Mouse (Mus musculus) midbrain, postnatal 0 days (tissue): ENCODE results near the gene Gm20388. TPM values are rescaled to one million over a fixed set of nuclear protein-coding genes. Genes with fewer than 3 reads are reported as not detected.

Experiments
- ATAC-seq: fragments of 200-750 bp; cut with Nextera tagmentation; 2 replicates; pipeline ENCODE4 v1.8.0; 2017; ENCODE audit warnings: moderate number of reproducible peaks, mild to moderate bottlenecking, moderate TSS enrichment, moderate library complexity; ENCODE audit not compliant: low FRiP score
- DNase-seq: peaks from one replicate; pipeline ENCODE4 v3.0.0-alpha.2; 2015; ENCODE audit warnings: low spot score
- H3K27ac ChIP-seq: fragments of 300-500 bp; sonication (generic); 2 replicates; pipeline ENCODE4 v1.5.1; 2014; ENCODE audit warnings: low read depth, mild to moderate bottlenecking, low read length, mixed read lengths
- H3K27me3 ChIP-seq: fragments of 300-500 bp; sonication (generic); 2 replicates; pipeline ENCODE4 v1.6.1; 2014; ENCODE audit warnings: low read length, control low read depth, mixed read lengths; ENCODE audit not compliant: insufficient read depth
- H3K36me3 ChIP-seq: fragments of 300-500 bp; sonication (generic); 2 replicates; pipeline ENCODE4 v1.6.1; 2014; ENCODE audit warnings: low read length, control low read depth, mixed read lengths; ENCODE audit not compliant: insufficient read depth
- H3K4me1 ChIP-seq: fragments of 300-500 bp; sonication (generic); 2 replicates; pipeline ENCODE4 v1.6.1; 2014; ENCODE audit warnings: mild to moderate bottlenecking, control low read depth, antibody characterized with exemption, low read length, mixed read lengths; ENCODE audit not compliant: insufficient read depth
- H3K4me2 ChIP-seq: fragments of 300-500 bp; sonication (generic); 2 replicates; pipeline ENCODE4 v1.6.1; 2014; ENCODE audit warnings: low read depth, mild to moderate bottlenecking, low read length, mixed read lengths; ENCODE audit not compliant: poor library complexity, severe bottlenecking
- H3K4me3 ChIP-seq: fragments of 300-500 bp; sonication (generic); 2 replicates; pipeline ENCODE4 v1.5.1; 2014; ENCODE audit warnings: low read depth, mild to moderate bottlenecking, low read length, moderate library complexity
- H3K9ac ChIP-seq: fragments of 300-500 bp; sonication (generic); replicated peaks from 2 replicates; pipeline ENCODE4 v1.6.1; 2014; ENCODE audit warnings: mild to moderate bottlenecking, low read length, moderate library complexity, mixed read lengths; ENCODE audit not compliant: poor library complexity, severe bottlenecking
- H3K9me3 ChIP-seq: fragments of 300-500 bp; sonication (generic); 2 replicates; pipeline ENCODE4 v1.6.1; 2016; ENCODE audit warnings: low read length, control low read depth
- CTCF ChIP-seq: IDR thresholded peaks from 2 replicates; pipeline ENCODE4 v1.5.1; 2016; ENCODE audit warnings: antibody characterized with exemption, mild to moderate bottlenecking
- WGBS: fragments of 180-500 bp; shearing (Covaris S2); extraction: QIAGEN DNeasy Blood & Tissue Kit; methylation state at CpG from one replicate; pipeline ENCODE4 v1.1.7; 2014; 5-methylcytosine and 5-hydroxymethylcytosine counted together
- polyA plus RNA-seq: library from polyadenylated mRNA; unstranded; fragments of >200 nt; fragmentation: Nextera tagmentation; extraction: Ambion mirVana; gene quantifications from 2 replicates; pipeline ENCODE4 v1.2.1, GENCODE M21; 2015
- total RNA-seq: library from RNA; depleted of rRNA; stranded (reverse); fragments of >200 nt; gene quantifications from 2 replicates; pipeline ENCODE4 v1.2.3, GENCODE M21; 2014

Gene Gm20388
- total and polyA plus RNA-seq, 2 experiments from 2014 or later, result 74.2 TPM; not detected in 1

DNA sequence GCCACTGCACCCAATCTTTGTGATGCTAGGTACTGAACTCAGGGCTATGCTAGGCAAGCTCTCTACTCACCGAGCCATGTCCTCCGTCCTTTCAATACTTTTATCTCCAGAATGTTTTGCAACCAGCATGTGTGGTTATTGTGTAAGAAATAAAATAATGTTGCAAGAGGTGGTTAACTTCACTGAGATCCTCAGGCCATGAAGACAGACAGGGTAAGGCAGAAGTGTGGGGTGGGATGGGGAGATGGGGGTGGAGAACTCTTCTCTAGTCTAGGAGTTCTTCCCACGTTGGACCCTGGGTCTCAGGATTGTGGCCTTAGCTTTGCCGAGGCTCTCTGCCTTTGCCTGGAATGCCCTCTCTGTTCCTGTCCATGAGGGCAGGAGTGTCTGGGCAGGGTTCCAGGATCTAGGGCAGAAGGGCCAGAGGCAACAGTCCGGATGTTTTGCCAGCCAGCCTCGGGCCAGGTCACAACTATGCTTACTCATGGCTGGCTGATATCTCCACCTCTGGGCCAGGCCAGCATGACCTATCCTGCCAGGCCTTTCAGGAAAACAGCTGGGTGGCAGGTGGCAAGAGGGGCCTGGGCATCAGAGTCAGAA, 1785.0 kb downstream of the Gm20388 start:
- Histone ChIP-seq H3K27ac (no peak overlapping the region), H3K4me1 (peaks cover 13% of the 10 kb centered on the region; the same call in 1 of the 2 replicates), H3K4me3 (no peak overlapping the region), H3K4me2 (no peak overlapping the region), H3K36me3 (no peaks in the 10 kb centered on the region), H3K9ac (no peak overlapping the region), H3K27me3 (no peaks in the 10 kb centered on the region), H3K9me3 (no peaks in the 10 kb centered on the region)
- ATAC-seq (no peak), DNase-seq (no peak)
- TF ChIP-seq CTCF, result no peak
- WGBS, result 80% methylated on average over 6 of the region's 6 CpGs

DNA sequence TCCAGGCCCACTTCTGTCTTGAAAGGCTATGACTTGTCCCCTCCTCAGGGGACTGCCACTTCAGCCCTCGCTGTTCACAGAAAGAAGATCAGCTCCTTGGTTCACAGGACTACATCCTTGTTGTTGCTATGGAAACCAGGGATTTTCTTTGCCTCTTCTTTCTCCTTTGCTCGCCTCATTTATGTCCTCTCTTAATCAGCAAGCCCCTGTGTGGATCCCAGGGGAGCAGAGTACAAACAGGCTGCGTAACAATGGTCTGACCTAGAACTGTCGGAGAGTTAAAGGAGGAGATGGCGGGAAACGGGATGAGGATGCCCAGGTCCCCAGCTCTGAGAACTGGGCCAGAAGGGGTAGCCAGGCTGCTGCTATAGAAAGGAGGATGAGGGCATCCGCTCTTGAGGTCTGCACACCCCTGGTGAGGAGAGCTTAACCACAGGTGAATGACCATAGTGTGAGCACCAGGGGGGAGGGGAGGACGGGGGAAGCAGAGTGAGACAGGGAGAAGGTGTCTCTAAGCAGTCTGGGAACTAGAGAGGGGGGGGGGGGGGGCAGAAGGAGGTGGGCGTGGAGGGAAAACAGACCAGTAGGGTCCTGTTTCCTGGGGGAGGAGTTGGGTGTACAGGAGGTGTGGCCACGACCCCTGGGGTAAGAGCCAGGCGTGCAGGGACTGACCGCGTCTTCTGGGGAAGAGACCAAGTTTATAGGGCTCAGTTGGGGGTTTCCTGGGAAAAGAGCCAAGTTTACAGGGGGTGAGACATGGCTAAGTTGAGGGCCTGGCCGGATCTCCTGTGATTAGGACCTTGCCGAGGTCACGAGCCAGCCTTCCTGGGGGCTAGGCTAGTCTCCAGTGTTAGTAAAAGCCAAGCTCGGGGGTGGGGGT, 1787.3 kb downstream of the Gm20388 start:
- H3K4me3 ChIP-seq, result peak overlapping the region; percentile 13; the same call in 1 of the 2 replicates
- peaks cover 13% of the 10 kb centered on the region; the same call in 1 of the 2 replicates for H3K4me1 ChIP-seq
- H3K9ac ChIP-seq, result peak overlapping the region; percentile 48
- H3K4me2 ChIP-seq, result peak overlapping the region; percentile 42
- TF ChIP-seq CTCF, result no peak
- 2% methylated on average over 14 of the region's 17 CpGs for WGBS
- no peaks in the 10 kb centered on the region for H3K36me3 ChIP-seq
- ATAC-seq (peak; percentile 62; the same call in 1 of the 2 replicates), DNase-seq (peak; percentile 80)
- no peaks in the 10 kb centered on the region for H3K27me3 ChIP-seq
- H3K27ac ChIP-seq, result peak overlapping the region; percentile 83
- no peaks in the 10 kb centered on the region for H3K9me3 ChIP-seq

DNA sequence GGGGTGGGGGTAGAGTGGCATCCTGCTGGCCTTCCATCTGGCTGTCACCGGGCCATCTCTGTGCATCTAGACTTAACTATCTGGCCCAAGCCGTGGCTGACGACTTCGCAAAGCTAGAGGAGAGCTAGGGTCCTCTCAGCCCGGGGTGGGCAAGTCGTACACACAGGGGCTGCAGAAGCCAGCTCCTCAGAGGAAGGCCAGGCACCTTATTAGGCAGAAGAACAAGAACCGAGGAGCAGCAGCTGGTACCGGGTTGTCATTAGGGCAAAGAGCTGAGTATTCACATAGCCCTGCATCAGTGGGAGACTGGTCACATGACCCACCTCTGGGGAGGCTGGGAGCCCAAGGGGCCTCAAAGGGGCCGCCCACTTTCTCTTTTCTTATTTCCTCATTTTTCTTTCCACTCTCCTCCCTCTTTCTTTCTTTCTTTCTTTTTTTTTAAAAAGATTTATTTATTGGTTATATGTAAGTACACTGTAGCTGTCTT, 1788.0 kb downstream of the Gm20388 start:
- no peak for ATAC-seq
- no peaks in the 10 kb centered on the region for H3K36me3 ChIP-seq
- H3K4me2 ChIP-seq, result peak overlapping the region; percentile 42
- no peak for TF ChIP-seq CTCF
- 9% methylated on average over 9 of the region's 9 CpGs for WGBS
- peaks cover 13% of the 10 kb centered on the region; the same call in 1 of the 2 replicates for H3K4me1 ChIP-seq
- H3K9me3 ChIP-seq, result no peaks in the 10 kb centered on the region
- peak overlapping the region; percentile 13; the same call in 1 of the 2 replicates for H3K4me3 ChIP-seq
- H3K27me3 ChIP-seq, result no peaks in the 10 kb centered on the region
- peak overlapping the region; percentile 83 for H3K27ac ChIP-seq
- H3K9ac ChIP-seq, result peak overlapping the region; percentile 48
- peak; percentile 16 for DNase-seq

DNA sequence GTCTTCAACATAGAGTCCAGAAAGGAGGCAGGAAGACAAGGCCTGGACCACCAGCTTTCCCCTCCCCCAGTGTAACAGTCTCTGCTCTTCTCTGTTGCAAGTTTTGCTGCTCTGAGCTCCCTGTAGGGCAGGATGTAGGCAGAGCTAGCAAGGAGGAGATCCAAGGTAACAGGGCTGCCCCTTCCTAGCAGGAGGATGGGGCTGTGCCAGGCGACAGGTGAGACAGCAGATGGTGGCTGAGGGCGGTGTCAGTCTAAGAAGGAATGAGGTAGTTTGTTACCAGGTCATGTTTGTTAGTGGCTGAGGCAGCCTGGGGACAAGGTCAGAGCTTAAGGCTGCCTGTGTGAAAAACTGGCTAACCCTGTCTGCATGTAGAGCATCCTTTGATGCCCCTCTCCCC, 1789.3 kb downstream of the Gm20388 start:
- ATAC-seq, result no peak
- Histone ChIP-seq H3K4me2 (no peak overlapping the region), H3K27ac (no peak overlapping the region), H3K4me1 (peaks cover 13% of the 10 kb centered on the region; the same call in 1 of the 2 replicates), H3K27me3 (no peaks in the 10 kb centered on the region), H3K36me3 (no peaks in the 10 kb centered on the region), H3K4me3 (no peak overlapping the region), H3K9me3 (no peaks in the 10 kb centered on the region), H3K9ac (no peak overlapping the region)
- no peak for TF ChIP-seq CTCF
- 100% methylated on average over 2 of the region's 2 CpGs for WGBS
- DNase-seq, result no peak

DNA sequence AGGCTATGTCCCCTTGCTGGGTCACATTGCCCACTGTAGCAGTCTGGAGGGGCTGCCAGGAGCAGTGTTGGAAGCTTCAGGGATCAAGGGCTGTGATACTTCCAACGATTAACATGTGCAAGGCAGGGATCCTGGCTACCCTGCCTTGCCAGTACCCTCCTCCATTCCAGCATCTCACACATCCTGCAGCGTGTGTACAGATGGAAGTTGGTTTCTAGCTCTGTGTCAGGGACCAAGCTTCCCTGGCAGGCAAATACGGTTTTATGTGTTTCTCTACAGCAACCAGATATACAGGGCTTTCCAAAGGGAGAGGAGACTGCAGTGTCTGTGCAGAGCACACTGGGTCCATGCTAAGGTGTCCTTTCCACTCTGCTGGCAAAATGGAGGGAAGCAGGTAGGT, 1794.5 kb downstream of the Gm20388 start:
- no peak for ATAC-seq
- Histone ChIP-seq H3K9me3 (no peaks in the 10 kb centered on the region), H3K27me3 (no peaks in the 10 kb centered on the region), H3K4me2 (no peak overlapping the region), H3K27ac (no peak overlapping the region), H3K4me1 (no peaks in the 10 kb centered on the region), H3K4me3 (no peak overlapping the region), H3K36me3 (no peaks in the 10 kb centered on the region), H3K9ac (no peak overlapping the region)
- DNase-seq, result no peak
- TF ChIP-seq CTCF, result no peak
- 54% methylated on average over 3 of the region's 3 CpGs for WGBS

DNA sequence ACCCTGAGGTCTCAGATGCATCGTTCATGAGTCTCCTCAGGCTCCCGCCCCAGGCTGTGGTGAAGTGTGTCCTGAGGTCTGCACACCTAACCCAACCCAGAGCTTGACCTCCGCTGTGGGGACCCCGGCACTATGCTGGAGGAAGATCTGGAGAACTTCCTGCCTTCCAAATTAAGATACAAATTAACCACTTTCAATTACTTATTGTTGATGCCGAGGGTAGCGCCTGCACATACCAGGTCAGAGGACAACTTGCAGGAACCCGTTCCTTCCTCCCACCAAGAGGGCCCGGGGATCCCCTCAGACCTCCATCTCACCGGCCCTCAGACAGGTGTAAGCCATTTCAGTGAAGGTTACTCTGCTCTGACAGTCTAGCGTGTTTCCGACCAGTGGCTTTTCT, 1796.3 kb downstream of the Gm20388 start:
- Histone ChIP-seq H3K9ac (no peak overlapping the region), H3K36me3 (no peaks in the 10 kb centered on the region), H3K4me3 (no peak overlapping the region), H3K27me3 (no peaks in the 10 kb centered on the region), H3K4me2 (no peak overlapping the region), H3K9me3 (no peaks in the 10 kb centered on the region), H3K27ac (no peak overlapping the region), H3K4me1 (no peaks in the 10 kb centered on the region)
- WGBS, result 90% methylated on average over 11 of the region's 11 CpGs
- TF ChIP-seq CTCF, result no peak
- no peak for DNase-seq
- no peak for ATAC-seq
